ENCODE assay signal across 11 mouse cellular contexts in the genomic region with DNA sequence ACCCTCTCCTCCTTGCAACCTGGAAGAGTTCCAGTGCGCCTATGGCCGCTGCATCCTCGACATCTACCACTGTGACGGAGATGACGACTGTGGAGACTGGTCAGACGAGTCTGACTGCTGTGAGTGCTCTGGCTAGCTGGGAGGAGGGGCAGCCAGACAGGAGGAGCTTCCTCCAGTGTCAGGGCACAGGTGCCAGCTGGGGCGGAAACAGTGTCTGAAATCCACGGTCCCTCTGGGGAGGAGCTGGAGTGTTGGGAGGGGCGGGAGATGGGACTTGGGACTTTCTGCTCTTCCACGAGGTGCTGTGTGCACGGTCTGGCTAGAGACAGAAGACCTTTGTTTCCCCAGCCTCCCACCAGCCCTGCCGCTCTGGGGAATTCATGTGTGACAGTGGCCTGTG. TPM values are rescaled to one million over a fixed set of nuclear protein-coding genes. Genes with fewer than 3 reads are reported as not detected.
DNase-seq lines count a peak whose midpoint lies in the region; ATAC-seq lines count a peak whose summit lies in the region.
"Had no signal": no experiment of that assay in that cellular context is flagged by ENCODE, and none has a peak within 500 bp of the region (broad histone marks: within the 10 kb centered on the region; RNA-seq: fewer than 3 reads in every experiment).

No protein-coding gene starts in this region.

- DNase-seq in left cerebral cortex, postnatal 4 days: peak; percentile 39
- no peak for DNase-seq in left cerebral cortex, postnatal 14 days (ENCODE audit: low spot score in 2 of 2)
- DNase-seq in retina, postnatal 1 day: peak; percentile 76
- DNase-seq in adrenal gland, postnatal 4 days (ENCODE audit: low spot score in 2 of 2): no peak
- DNase-seq in forebrain, embryonic 10.5 days (ENCODE audit: extremely low spot score, low spot score): no peak
- DNase-seq in heart, adult 9 months (ENCODE audit: low spot score in 2 of 2): no peak
- DNase-seq: midbrain, embryonic 14.5 days; right cerebral cortex, postnatal 4 days had no signal

- H3K36me3 ChIP-seq in embryonic facial prominence, embryonic 15.5 days: peaks cover 70% of the 10 kb centered on the region
- peaks cover 78% of the 10 kb centered on the region for H3K36me3 ChIP-seq in kidney, embryonic 15.5 days
- peaks cover 98% of the 10 kb centered on the region for H3K36me3 ChIP-seq in forebrain, embryonic 10.5 days (replicated peaks)

- no peaks in the 10 kb centered on the region for H3K9me3 ChIP-seq in embryonic facial prominence, embryonic 15.5 days (replicated peaks)
- H3K9me3 ChIP-seq in kidney, embryonic 15.5 days (replicated peaks): no peaks in the 10 kb centered on the region
- no peaks in the 10 kb centered on the region for H3K9me3 ChIP-seq in forebrain, embryonic 10.5 days
- H3K9me3 ChIP-seq: limb, embryonic 15.5 days had no signal

- H3K4me3 ChIP-seq in embryonic facial prominence, embryonic 15.5 days (replicated peaks): no peak overlapping the region
- H3K4me3 ChIP-seq in kidney, embryonic 15.5 days (replicated peaks): no peak overlapping the region
- no peak overlapping the region for H3K4me3 ChIP-seq in forebrain, embryonic 10.5 days
- H3K4me3 ChIP-seq: limb, embryonic 15.5 days had no signal

- intact Hi-C loops in left cerebral cortex, postnatal 4 days (cut with DNase I): no loop called here
- intact Hi-C loops in left cerebral cortex, postnatal 14 days (cut with DNase I): no loop called here

- H3K4me2 ChIP-seq in embryonic facial prominence, embryonic 15.5 days (replicated peaks): no peak overlapping the region
- H3K4me2 ChIP-seq in kidney, embryonic 15.5 days: peak overlapping the region; percentile 34
- H3K4me2 ChIP-seq: limb, embryonic 15.5 days had no signal

- 45% methylated on average over 12 of the region's 12 CpGs for WGBS in embryonic facial prominence, embryonic 15.5 days
- WGBS in kidney, embryonic 15.5 days: 44% methylated on average over 12 of the region's 12 CpGs
- WGBS in forebrain, embryonic 10.5 days: 64% methylated on average over 12 of the region's 12 CpGs

- ATAC-seq in embryonic facial prominence, embryonic 15.5 days (ENCODE audit: insufficient number of reproducible peaks, low FRiP score, low TSS enrichment, low read depth): peak; percentile 53; the same call in 1 of the 2 replicates
- peak; percentile 73 for ATAC-seq in kidney, embryonic 15.5 days (replicated peaks; ENCODE audit: low FRiP score)

- H3K27me3 ChIP-seq in embryonic facial prominence, embryonic 15.5 days: no peaks in the 10 kb centered on the region
- no peaks in the 10 kb centered on the region for H3K27me3 ChIP-seq in kidney, embryonic 15.5 days
- H3K27me3 ChIP-seq in forebrain, embryonic 10.5 days (ENCODE audit: poor library complexity, severe bottlenecking): no peaks in the 10 kb centered on the region
- H3K27me3 ChIP-seq: limb, embryonic 15.5 days had no signal

- H3K4me1 ChIP-seq in embryonic facial prominence, embryonic 15.5 days: peaks cover 15% of the 10 kb centered on the region
- H3K4me1 ChIP-seq in kidney, embryonic 15.5 days: peaks cover 32% of the 10 kb centered on the region
- peaks cover 17% of the 10 kb centered on the region for H3K4me1 ChIP-seq in forebrain, embryonic 10.5 days

- H3K27ac ChIP-seq in embryonic facial prominence, embryonic 15.5 days (replicated peaks): peak overlapping the region; percentile 45; the same call in 1 of the 2 replicates
- peak overlapping the region; percentile 37 for H3K27ac ChIP-seq in kidney, embryonic 15.5 days
- H3K27ac ChIP-seq in forebrain, embryonic 10.5 days: no peak overlapping the region
- H3K27ac ChIP-seq: limb, embryonic 15.5 days had no signal

- H3K9ac ChIP-seq in embryonic facial prominence, embryonic 15.5 days: no peak overlapping the region
- no peak overlapping the region for H3K9ac ChIP-seq in kidney, embryonic 15.5 days
- H3K9ac ChIP-seq: limb, embryonic 15.5 days had no signal

RNA-seq across cellular contexts. Expression of gene Lrp4, which starts 17.0 kb away (rescaled TPM):
- 10 to 100 TPM; 14.4 to 15.4 TPM for total RNA-seq in left cerebral cortex, postnatal 4 days (2021)
- total RNA-seq in left cerebral cortex, postnatal 14 days (2021): 10 to 100 TPM; 27.2 to 28.2 TPM
- 11.1 and 12.0 TPM in 2 replicates for polyA plus RNA-seq in embryonic facial prominence, embryonic 15.5 days (2015; fragmentation: Nextera tagmentation; extraction: Ambion mirVana)
- polyA plus RNA-seq in kidney, embryonic 15.5 days (2015; fragmentation: Nextera tagmentation; extraction: Ambion mirVana): 9.3 and 9.5 TPM in 2 replicates
- total RNA-seq in adrenal gland, postnatal 4 days (2021): 10 to 100 TPM; 10.9 to 14.2 TPM
- 10.6 and 11.3 TPM in 2 replicates for polyA plus RNA-seq in forebrain, embryonic 10.5 days (2016; fragmentation: Nextera tagmentation; extraction: Ambion mirVana)

RNA-seq across cellular contexts. Expression of gene 1110051M20Rik, which starts 29.9 kb away (rescaled TPM):
- total RNA-seq in left cerebral cortex, postnatal 4 days (2021): 100 to 1,000 TPM; 106 to 109 TPM
- total RNA-seq in left cerebral cortex, postnatal 14 days (2021): 10 to 100 TPM; 84.7 to 89.4 TPM
- 61.0 and 68.0 TPM in 2 replicates for polyA plus RNA-seq in embryonic facial prominence, embryonic 15.5 days (2015; fragmentation: Nextera tagmentation; extraction: Ambion mirVana)
- 56.0 and 65.7 TPM in 2 replicates for polyA plus RNA-seq in kidney, embryonic 15.5 days (2015; fragmentation: Nextera tagmentation; extraction: Ambion mirVana)
- total RNA-seq in adrenal gland, postnatal 4 days (2021): 10 to 100 TPM; 24.7 to 30.2 TPM
- 95.7 and 100 TPM in 2 replicates for polyA plus RNA-seq in forebrain, embryonic 10.5 days (2016; fragmentation: Nextera tagmentation; extraction: Ambion mirVana)

RNA-seq across cellular contexts. Expression of gene Ckap5, which starts 52.2 kb away (rescaled TPM):
- total RNA-seq in left cerebral cortex, postnatal 4 days (2021): 100 to 1,000 TPM; 156 to 163 TPM
- 100 to 1,000 TPM; 119 to 124 TPM for total RNA-seq in left cerebral cortex, postnatal 14 days (2021)
- polyA plus RNA-seq in embryonic facial prominence, embryonic 15.5 days (2015; fragmentation: Nextera tagmentation; extraction: Ambion mirVana): 60.7 and 76.0 TPM in 2 replicates
- 83.3 and 100 TPM in 2 replicates for polyA plus RNA-seq in kidney, embryonic 15.5 days (2015; fragmentation: Nextera tagmentation; extraction: Ambion mirVana)
- total RNA-seq in adrenal gland, postnatal 4 days (2021): 10 to 100 TPM; 62.1 to 70.1 TPM
- polyA plus RNA-seq in forebrain, embryonic 10.5 days (2016; fragmentation: Nextera tagmentation; extraction: Ambion mirVana): 150 and 154 TPM in 2 replicates

Comparison
In these comparisons a context has a peak if more than half of its experiments do, and no peak if none do; other contexts are left out.
1. DNase-seq: peak in left cerebral cortex, postnatal 4 days (single experiment) and retina, postnatal 1 day (single experiment); none in left cerebral cortex, postnatal 14 days (0 of 2), adrenal gland, postnatal 4 days (0 of 2), forebrain, embryonic 10.5 days (single experiment) and heart, adult 9 months (0 of 2).